8 mouse cellular contexts compared by ENCODE assay signal in genomic region chr2:174110783-174111549, GRCm38 (mm10). TPM values are rescaled to one million over a fixed set of nuclear protein-coding genes. Genes with fewer than 3 reads are reported as not detected.
A peak's percentile ranks its signal among the peaks of the same experiment; 100 is the strongest.
DNase-seq lines count a peak whose midpoint lies in the region; ATAC-seq and TF ChIP-seq lines count a peak whose summit lies in the region.

No protein-coding gene starts in this region.

- peak; percentile 48 for DNase-seq in kidney, adult 11 months
- no peak for DNase-seq in kidney, adult 18-20 months
- peak; percentile 45 for DNase-seq in gastrocnemius, adult 18-20 months (ENCODE audit: low spot score)
- peak; percentile 14 for DNase-seq in lung, postnatal 25 days (ENCODE audit: low spot score)
- peak; percentile 32 to 38 for DNase-seq in spleen, postnatal 36 days (ENCODE audit: low spot score in 2 of 2)
- no peak for DNase-seq in cerebellum, adult 11-12 months

- WGBS in intestine, postnatal 0 days: 46% methylated on average over 33 of the region's 33 CpGs

- H3K9me3 ChIP-seq in intestine, postnatal 0 days (ENCODE audit: control insufficient read depth): no peaks in the 10 kb centered on the region

- no peaks in the 10 kb centered on the region for H3K27me3 ChIP-seq in intestine, postnatal 0 days (replicated peaks; ENCODE audit: control insufficient read depth, insufficient read depth, low read length)

- peak overlapping the region; percentile 85 for H3K9ac ChIP-seq in intestine, postnatal 0 days (ENCODE audit: low read depth, low read length)

- TF ChIP-seq CTCF in bone marrow macrophage, adult 2 months (IDR thresholded peaks at IDR 0.05; ENCODE audit: low read depth, low read length): no peak
- TF ChIP-seq CTCF in intestine, postnatal 0 days (IDR thresholded peaks at IDR 0.05; ENCODE audit: low read depth): no peak

- peak overlapping the region; percentile 92 for H3K4me2 ChIP-seq in intestine, postnatal 0 days (replicated peaks; ENCODE audit: low read depth)

- peak overlapping the region; percentile 81 for H3K4me3 ChIP-seq in bone marrow macrophage, adult 2 months (ENCODE audit: insufficient read depth, low read length)
- peak overlapping the region; percentile 64 for H3K4me3 ChIP-seq in intestine, postnatal 0 days (ENCODE audit: low read depth, low read length)

- peaks cover 11% of the 10 kb centered on the region for H3K4me1 ChIP-seq in bone marrow macrophage, adult 2 months (ENCODE audit: control insufficient read depth, insufficient read depth, low read length)
- peaks cover 6% of the 10 kb centered on the region; the same call in 1 of the 2 replicates for H3K4me1 ChIP-seq in intestine, postnatal 0 days (replicated peaks; ENCODE audit: control insufficient read depth, insufficient read depth, low read length)

- H3K36me3 ChIP-seq in intestine, postnatal 0 days (ENCODE audit: control insufficient read depth, insufficient read depth): peaks cover 16% of the 10 kb centered on the region

- ATAC-seq in intestine, postnatal 0 days: peak; percentile 29

- 0 out of 2 replicates have a peak, but pooled peaks have one; percentile 29 for TF ChIP-seq POLR2A in bone marrow macrophage, adult 2 months (IDR thresholded peaks at IDR 0.05; ENCODE audit: borderline replicate concordance, low read depth, low read length)

- H3K27ac ChIP-seq in bone marrow macrophage, adult 2 months (ENCODE audit: insufficient read depth, low read depth, low read length): peak overlapping the region; percentile 48
- H3K27ac ChIP-seq in intestine, postnatal 0 days (ENCODE audit: low read depth, low read length): 0 out of 2 replicates have a peak overlapping the region, but pooled peaks have one; percentile 64

RNA-seq across cellular contexts. Expression of gene Npepl1, which starts 0.8 kb away (rescaled TPM):
- 38.8 and 41.9 TPM in 2 replicates for polyA plus RNA-seq in bone marrow macrophage, adult 2 months (2012; ENCODE audit: insufficient read depth, insufficient read length, missing spikeins)
- 10 to 100 TPM; 88.1 to 92.2 TPM for total RNA-seq in gastrocnemius, adult 18-20 months (2021)
- polyA plus RNA-seq in intestine, postnatal 0 days (2015; fragmentation: Nextera tagmentation; extraction: Ambion mirVana): 24.8 and 25.8 TPM in 2 replicates

RNA-seq across cellular contexts. Expression of gene Stx16, which starts 34.9 kb away (rescaled TPM):
- polyA plus RNA-seq in bone marrow macrophage, adult 2 months (2012; ENCODE audit: insufficient read depth, insufficient read length, missing spikeins): 108 and 119 TPM in 2 replicates
- total RNA-seq in gastrocnemius, adult 18-20 months (2021): 10 to 100 TPM; 18.1 to 19.0 TPM
- polyA plus RNA-seq in intestine, postnatal 0 days (2015; fragmentation: Nextera tagmentation; extraction: Ambion mirVana): 4.2 and 5.7 TPM in 2 replicates

Comparison
In these comparisons a context has a peak if more than half of its experiments do, and no peak if none do; other contexts are left out.
1. DNase-seq: peak in kidney, adult 11 months (single experiment), gastrocnemius, adult 18-20 months (single experiment), lung, postnatal 25 days (single experiment) and spleen, postnatal 36 days (2 of 2); none in kidney, adult 18-20 months (single experiment) and cerebellum, adult 11-12 months (single experiment).
2. RNA of gene Stx16, which starts 34.9 kb away (polyA plus RNA-seq): 108 to 119 TPM in bone marrow macrophage, adult 2 months; 4.2 to 5.7 TPM in intestine, postnatal 0 days; every median in the first group is over 10 times any median in the second.